Mouse (Mus musculus) lung, embryonic 15.5 days (tissue): ENCODE measurements around the gene Mfsd7a. TPM values are rescaled to one million over a fixed set of nuclear protein-coding genes. Genes with fewer than 3 reads are reported as not detected.

ENCODE experiments used
- ATAC-seq: fragments of 200-750 bp; cut with Nextera tagmentation; 2 replicates; pipeline ENCODE4 v1.8.0; 2017; ENCODE audit warnings: moderate number of reproducible peaks, borderline replicate concordance; ENCODE audit not compliant: low FRiP score, low TSS enrichment; ENCODE audit errors: extremely low read depth
- H3K27ac ChIP-seq: fragments of 300-500 bp; sonication (generic); 2 replicates; pipeline ENCODE4 v1.5.1; 2015; ENCODE audit warnings: moderate library complexity, mild to moderate bottlenecking, inconsistent platforms
- H3K27me3 ChIP-seq: fragments of 300-500 bp; sonication (generic); 2 replicates; pipeline ENCODE4 v1.6.1; 2015; ENCODE audit warnings: inconsistent platforms
- H3K36me3 ChIP-seq: fragments of 300-500 bp; sonication (generic); 2 replicates; pipeline ENCODE4 v1.6.1; 2015; ENCODE audit warnings: inconsistent platforms
- H3K4me1 ChIP-seq: fragments of 300-500 bp; sonication (generic); 2 replicates; pipeline ENCODE4 v1.6.1; 2015; ENCODE audit warnings: inconsistent platforms
- H3K4me2 ChIP-seq: fragments of 300-500 bp; sonication (generic); 2 replicates; pipeline ENCODE4 v1.6.1; 2015; ENCODE audit warnings: inconsistent platforms, mild to moderate bottlenecking, moderate library complexity
- H3K4me3 ChIP-seq: fragments of 300-500 bp; sonication (generic); 2 replicates; pipeline ENCODE4 v1.5.1; 2015; ENCODE audit warnings: mild to moderate bottlenecking, inconsistent platforms
- H3K9ac ChIP-seq: fragments of 300-500 bp; sonication (generic); 2 replicates; pipeline ENCODE4 v1.6.1; 2015; ENCODE audit warnings: inconsistent platforms
- H3K9me3 ChIP-seq: fragments of 300-500 bp; sonication (generic); 2 replicates; pipeline ENCODE4 v1.6.1; 2016; ENCODE audit warnings: inconsistent platforms
- WGBS: fragments of 180-500 bp; shearing (Covaris S2); methylation state at CpG from one replicate; pipeline ENCODE4 v1.1.7; 2015; 5-methylcytosine and 5-hydroxymethylcytosine counted together
- polyA plus RNA-seq: library from polyadenylated mRNA; unstranded; fragments of >200 nt; fragmentation: Nextera tagmentation; extraction: Ambion mirVana; gene quantifications from 2 replicates; pipeline ENCODE4 v1.2.1, GENCODE M21; 2015

Mfsd7a gene
- polyA plus RNA-seq, 1 experiment from 2014 or later: 0.24 TPM

DNA sequence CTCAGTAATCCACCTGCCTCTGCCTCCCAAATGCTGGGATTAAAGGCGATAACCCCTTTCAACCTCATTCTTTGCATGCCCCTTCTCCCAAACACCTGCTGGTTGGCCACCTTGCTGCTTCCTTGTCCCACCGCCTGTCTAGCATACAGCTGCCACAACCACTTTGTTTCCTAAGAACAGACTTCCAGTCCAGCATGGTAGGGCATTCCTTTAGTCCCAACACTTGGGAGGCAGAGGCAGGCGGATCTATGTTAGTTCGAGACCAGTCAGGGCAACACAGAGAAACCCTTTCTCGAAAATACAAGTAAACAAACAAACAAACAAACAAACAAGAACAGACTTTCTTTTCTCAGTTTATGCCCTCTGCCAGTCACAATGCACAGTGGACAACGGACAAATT is 11.8 kb upstream of the Mfsd7a start:
- Histone ChIP-seq H3K4me3 (peak overlapping the region; percentile 76), H3K4me1 (peaks cover 25% of the 10 kb centered on the region), H3K27ac (no peak overlapping the region), H3K9ac (peak overlapping the region; percentile 35; the same call in 1 of the 2 replicates), H3K4me2 (peak overlapping the region; percentile 90), H3K9me3 (no peaks in the 10 kb centered on the region), H3K27me3 (no peaks in the 10 kb centered on the region), H3K36me3 (no peaks in the 10 kb centered on the region)
- WGBS: 35% methylated on average over 6 of the region's 6 CpGs
- no peak; the same call in 1 of the 2 replicates for ATAC-seq

GRCm38 (mm10) chr5:108458706-108459105 is 10.0 kb upstream of the Mfsd7a start:
- no peaks in the 10 kb centered on the region for H3K36me3 ChIP-seq
- peaks cover 17% of the 10 kb centered on the region for H3K4me1 ChIP-seq
- 75% methylated on average over 2 of the region's 2 CpGs for WGBS
- no peak for ATAC-seq
- no peak overlapping the region for H3K27ac ChIP-seq
- no peak overlapping the region for H3K4me2 ChIP-seq
- no peak overlapping the region for H3K4me3 ChIP-seq
- no peak overlapping the region for H3K9ac ChIP-seq
- no peaks in the 10 kb centered on the region for H3K27me3 ChIP-seq
- H3K9me3 ChIP-seq: no peaks in the 10 kb centered on the region

GRCm38 (mm10) chr5:108454094-108454493 is 5.4 kb upstream of the Mfsd7a start:
- H3K27me3 ChIP-seq: no peaks in the 10 kb centered on the region
- H3K4me1 ChIP-seq: peaks cover 5% of the 10 kb centered on the region
- no peak overlapping the region for H3K4me3 ChIP-seq
- no peak overlapping the region for H3K9ac ChIP-seq
- H3K4me2 ChIP-seq: no peak overlapping the region
- 43% methylated on average over 3 of the region's 3 CpGs for WGBS
- no peak for ATAC-seq
- no peaks in the 10 kb centered on the region for H3K36me3 ChIP-seq
- H3K9me3 ChIP-seq: no peaks in the 10 kb centered on the region
- no peak overlapping the region for H3K27ac ChIP-seq

- peaks cover 7% of the 10 kb centered on the region; the same call in 1 of the 2 replicates for H3K27me3 ChIP-seq
- no peak for ATAC-seq
- no peak overlapping the region for H3K4me2 ChIP-seq
- WGBS: 57% methylated on average over 1 of the region's 1 CpGs
- no peak overlapping the region for H3K27ac ChIP-seq
- H3K4me1 ChIP-seq: peaks cover 13% of the 10 kb centered on the region
- no peak overlapping the region for H3K4me3 ChIP-seq
- H3K36me3 ChIP-seq: no peaks in the 10 kb centered on the region
- H3K9ac ChIP-seq: no peak overlapping the region
- no peaks in the 10 kb centered on the region for H3K9me3 ChIP-seq
Observed at GRCm38 (mm10) chr5:108452422-108452821, 3.7 kb upstream of the Mfsd7a start.

DNA sequence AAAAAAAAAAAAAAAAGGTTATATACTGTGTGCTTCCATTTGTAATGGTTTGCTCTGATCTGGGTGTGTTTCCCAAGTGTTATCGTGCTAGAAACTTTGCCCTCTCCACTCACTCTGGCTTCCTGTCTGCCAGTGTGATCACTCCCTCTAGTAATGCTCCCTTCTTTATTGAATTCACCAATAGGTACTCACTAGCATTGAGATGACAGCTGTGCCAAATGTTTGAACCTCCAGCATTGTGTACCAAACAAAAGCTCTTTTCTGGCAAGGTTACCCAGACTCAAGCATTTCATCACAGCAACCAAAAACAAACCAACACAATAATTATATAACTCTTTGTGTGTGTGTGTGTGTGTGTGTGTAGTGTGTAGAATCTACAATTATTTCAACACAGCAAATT is 2.9 kb upstream of the Mfsd7a start:
- H3K4me1 ChIP-seq: peaks cover 13% of the 10 kb centered on the region
- H3K36me3 ChIP-seq: no peaks in the 10 kb centered on the region
- H3K9ac ChIP-seq: no peak overlapping the region
- H3K4me2 ChIP-seq: no peak overlapping the region
- no peak overlapping the region for H3K4me3 ChIP-seq
- WGBS: 82% methylated on average over 1 of the region's 1 CpGs
- H3K9me3 ChIP-seq: no peaks in the 10 kb centered on the region
- no peak for ATAC-seq
- no peak overlapping the region for H3K27ac ChIP-seq
- H3K27me3 ChIP-seq: peaks cover 8% of the 10 kb centered on the region; the same call in 1 of the 2 replicates

DNA sequence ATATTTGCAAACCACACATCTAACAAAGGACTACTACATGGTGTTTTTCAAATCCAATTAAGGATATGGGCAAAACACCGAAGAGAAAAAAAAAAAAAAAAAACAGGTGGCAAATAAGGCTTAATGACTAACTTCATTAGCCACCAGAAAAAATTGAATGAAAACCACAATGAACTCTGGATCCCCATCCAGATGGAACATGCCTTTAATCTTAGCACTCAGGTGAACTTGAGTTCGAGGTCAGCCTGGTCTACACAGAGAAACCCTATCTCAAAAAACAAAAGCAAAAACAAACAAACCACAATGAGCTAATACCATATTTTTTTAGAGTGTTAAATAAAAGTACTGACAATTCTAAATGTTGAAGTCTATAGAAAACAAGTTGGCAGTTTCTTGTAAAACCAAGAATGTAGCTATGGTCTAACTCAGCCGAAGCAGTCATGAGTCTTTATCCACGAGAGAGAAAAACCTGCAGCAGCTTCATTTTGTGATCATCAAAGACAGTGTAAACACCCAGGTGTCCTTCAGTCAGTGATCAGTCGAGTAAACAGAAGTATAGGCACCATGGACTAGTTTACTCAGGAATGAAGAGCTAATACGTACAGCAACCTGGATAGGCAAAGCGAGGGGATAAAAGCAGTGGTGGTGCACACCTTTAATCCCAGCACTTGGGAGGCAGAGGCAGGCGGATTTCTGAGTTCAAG is 2.3 kb upstream of the Mfsd7a start:
- H3K9ac ChIP-seq: no peak overlapping the region
- H3K27ac ChIP-seq: no peak overlapping the region
- H3K4me3 ChIP-seq: no peak overlapping the region
- H3K4me2 ChIP-seq: no peak overlapping the region
- H3K27me3 ChIP-seq: peaks cover 8% of the 10 kb centered on the region; the same call in 1 of the 2 replicates
- H3K9me3 ChIP-seq: no peaks in the 10 kb centered on the region
- no peaks in the 10 kb centered on the region for H3K36me3 ChIP-seq
- no peak for ATAC-seq
- peaks cover 13% of the 10 kb centered on the region for H3K4me1 ChIP-seq
- WGBS: 69% methylated on average over 8 of the region's 8 CpGs

- ATAC-seq: no peak
- Histone ChIP-seq H3K4me2 (peak overlapping the region; percentile 65; the same call in 1 of the 2 replicates), H3K9me3 (no peaks in the 10 kb centered on the region), H3K9ac (no peak overlapping the region; the same call in 1 of the 2 replicates), H3K4me3 (peak overlapping the region; percentile 40; the same call in 1 of the 2 replicates), H3K27ac (no peak overlapping the region), H3K36me3 (no peaks in the 10 kb centered on the region), H3K27me3 (peaks cover 8% of the 10 kb centered on the region; the same call in 1 of the 2 replicates), H3K4me1 (peaks cover 13% of the 10 kb centered on the region)
- WGBS: 74% methylated on average over 7 of the region's 7 CpGs
Observed at GRCm38 (mm10) chr5:108447857-108448256, 834 bp downstream of the Mfsd7a start.

GRCm38 (mm10) chr5:108446973-108447372 is 1.7 kb downstream of the Mfsd7a start:
- H3K27me3 ChIP-seq: peaks cover 8% of the 10 kb centered on the region; the same call in 1 of the 2 replicates
- H3K36me3 ChIP-seq: no peaks in the 10 kb centered on the region
- peaks cover 13% of the 10 kb centered on the region for H3K4me1 ChIP-seq
- no peak overlapping the region for H3K4me3 ChIP-seq
- WGBS: 80% methylated on average over 3 of the region's 3 CpGs
- H3K9me3 ChIP-seq: no peaks in the 10 kb centered on the region
- H3K4me2 ChIP-seq: no peak overlapping the region
- no peak for ATAC-seq
- no peak overlapping the region for H3K9ac ChIP-seq
- H3K27ac ChIP-seq: no peak overlapping the region

DNA sequence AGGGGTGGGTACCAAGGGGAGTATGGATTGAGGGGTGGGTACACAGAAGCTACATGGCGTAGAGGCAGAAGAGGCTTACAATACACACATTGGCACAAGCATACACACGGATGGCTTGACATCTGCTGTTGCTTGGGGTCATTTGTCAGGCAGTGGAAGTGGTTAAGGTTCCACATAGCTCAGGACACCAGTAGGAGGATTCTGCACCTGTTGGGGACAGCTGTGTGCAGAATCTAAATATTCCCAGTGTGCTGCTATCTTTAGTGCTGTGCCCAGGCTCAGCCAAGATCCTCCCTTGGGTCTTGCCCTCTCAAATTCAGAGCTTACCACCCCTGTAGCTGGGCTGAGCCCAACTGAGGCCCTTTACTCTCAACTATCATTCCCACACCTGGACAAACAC is 12.6 kb downstream of the Mfsd7a start:
- H3K4me2 ChIP-seq: no peak overlapping the region

GRCm38 (mm10) chr5:108433804-108434587 is 14.7 kb downstream of the Mfsd7a start, which contains the start of gene Atp5k:
Atp5k (minus strand) TSS chr5:108434448.
- WGBS: under 1% methylated on average over 42 of the region's 42 CpGs
- Histone ChIP-seq H3K9ac (peak within 1 kb of the TSS; percentile 74), H3K9me3 (no peaks in the 10 kb centered on the region), H3K36me3 (peaks cover 26% of the 10 kb centered on the region; the same call in 1 of the 2 replicates), H3K4me2 (peak within 1 kb of the TSS; percentile 75), H3K4me1 (peaks cover 13% of the 10 kb centered on the region), H3K27me3 (no peaks in the 10 kb centered on the region), H3K4me3 (peak within 1 kb of the TSS; percentile 68), H3K27ac (no peak within 1 kb of the TSS)
- ATAC-seq: peak; percentile 79

More for the DNA sequence above, 12.6 kb downstream of the Mfsd7a start:
- Histone ChIP-seq H3K4me3 (no peak overlapping the region), H3K9me3 (no peaks in the 10 kb centered on the region), H3K27me3 (no peaks in the 10 kb centered on the region), H3K4me1 (peaks cover 13% of the 10 kb centered on the region), H3K9ac (no peak overlapping the region), H3K27ac (no peak overlapping the region), H3K36me3 (peaks cover 13% of the 10 kb centered on the region; the same call in 1 of the 2 replicates)
- WGBS: 68% methylated on average over 2 of the region's 2 CpGs
- no peak for ATAC-seq

DNA sequence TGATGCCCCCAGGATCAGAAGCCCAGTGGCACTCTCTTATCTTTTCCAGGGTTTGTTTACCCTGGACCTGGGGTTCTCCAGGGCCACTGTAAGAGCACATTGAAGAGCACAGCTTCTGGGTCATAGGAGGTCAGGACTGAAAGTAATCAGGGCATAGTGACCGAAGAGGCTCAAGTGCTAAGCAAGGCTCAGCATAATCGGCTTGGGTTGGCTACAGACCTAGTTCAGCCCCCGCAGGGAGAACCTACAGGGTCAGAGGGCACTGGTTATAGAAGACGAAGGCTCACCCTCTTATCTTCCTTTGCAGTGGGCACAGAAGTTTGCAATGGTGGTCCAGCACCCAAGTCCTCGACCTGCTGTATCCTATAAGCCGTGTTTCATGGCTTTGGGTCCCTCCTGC is 17.5 kb downstream of the Mfsd7a start:
- no peak for ATAC-seq
- WGBS: 72% methylated on average over 6 of the region's 6 CpGs

GRCm38 (mm10) chr5:108427186-108427585 is 21.5 kb downstream of the Mfsd7a start:
- Histone ChIP-seq H3K4me1 (no peaks in the 10 kb centered on the region), H3K36me3 (peaks cover 22% of the 10 kb centered on the region; the same call in 1 of the 2 replicates), H3K4me3 (no peak overlapping the region), H3K9ac (no peak overlapping the region), H3K4me2 (no peak overlapping the region), H3K27me3 (no peaks in the 10 kb centered on the region), H3K9me3 (no peaks in the 10 kb centered on the region), H3K27ac (no peak overlapping the region)
- no peak for ATAC-seq
- 41% methylated on average over 1 of the region's 1 CpGs for WGBS

More for the DNA sequence above, 17.5 kb downstream of the Mfsd7a start:
- peaks cover 26% of the 10 kb centered on the region; the same call in 1 of the 2 replicates for H3K36me3 ChIP-seq
- H3K27me3 ChIP-seq: no peaks in the 10 kb centered on the region
- no peak overlapping the region for H3K27ac ChIP-seq
- H3K9me3 ChIP-seq: no peaks in the 10 kb centered on the region
- no peak overlapping the region for H3K4me2 ChIP-seq
- no peak overlapping the region for H3K4me3 ChIP-seq
- no peak overlapping the region for H3K9ac ChIP-seq
- peaks cover 13% of the 10 kb centered on the region for H3K4me1 ChIP-seq
